Mouse (Mus musculus) myocyte (in vitro differentiated cells): ENCODE measurements around the gene Lrrc59. TPM values are rescaled to one million over a fixed set of nuclear protein-coding genes. Genes with fewer than 3 reads are reported as not detected.

Experiments
- H3K27me3 ChIP-seq: one replicate; pipeline ENCODE4 v1.6.1; 2011; ENCODE audit not compliant: control insufficient read depth, insufficient read depth, insufficient read length
- H3K36me3 ChIP-seq: one replicate; pipeline ENCODE4 v1.6.1; 2011; ENCODE audit not compliant: control insufficient read depth, insufficient read depth
- H3K4me2 ChIP-seq: one replicate; pipeline ENCODE4 v1.6.1; 2011; ENCODE audit warnings: low read depth, control low read depth
- H3K4me3 ChIP-seq: one replicate; pipeline ENCODE4 v1.5.1; 2011; ENCODE audit warnings: mild to moderate bottlenecking, control low read depth, moderate library complexity
- H3K79me2 ChIP-seq: one replicate; pipeline ENCODE4 v1.6.1; 2011; ENCODE audit not compliant: control insufficient read depth, insufficient read depth
- H3ac ChIP-seq: one replicate; pipeline ENCODE4 v1.6.1; 2011; ENCODE audit not compliant: control insufficient read depth, insufficient read length
- CEBPB ChIP-seq: IDR thresholded peaks from 2 replicates; pipeline ENCODE4 v1.6.1; 2011; ENCODE audit warnings: mild to moderate bottlenecking, moderate library complexity; ENCODE audit not compliant: poor library complexity, insufficient read depth, severe bottlenecking
- E2F4 ChIP-seq: IDR thresholded peaks from one replicate; pipeline ENCODE4 v1.6.1; 2011; ENCODE audit warnings: mild to moderate bottlenecking, control low read depth, moderate library complexity; ENCODE audit not compliant: insufficient read depth
- MAX ChIP-seq: IDR thresholded peaks from one replicate; pipeline ENCODE4 v1.6.1; 2011; ENCODE audit warnings: low read depth, mild to moderate bottlenecking, control low read depth
- MYOD1 ChIP-seq, 3 experiments: IDR thresholded peaks; one replicate each; pipeline ENCODE4 v1.6.1; 2011; ENCODE audit warnings: control low read depth in 2 of 3, low read depth in 2 of 3, mild to moderate bottlenecking in 2 of 3, moderate library complexity in 1 of 3; ENCODE audit not compliant: insufficient read length in 2 of 3, control insufficient read depth in 1 of 3
- MYOG ChIP-seq, 3 experiments: IDR thresholded peaks; one replicate each; pipeline ENCODE4 v1.6.1; 2011; ENCODE audit warnings: control low read depth in 2 of 3, low read depth in 2 of 3, mild to moderate bottlenecking in 2 of 3; ENCODE audit not compliant: insufficient read length in 2 of 3, control insufficient read depth in 1 of 3, insufficient read depth in 1 of 3
- POLR2A ChIP-seq: IDR thresholded peaks from one replicate; pipeline ENCODE4 v1.6.1; 2011; ENCODE audit warnings: low read depth, mild to moderate bottlenecking, control low read depth, moderate library complexity; ENCODE audit not compliant: insufficient read length
- POLR2AphosphoS2 ChIP-seq: IDR thresholded peaks from one replicate; pipeline ENCODE4 v1.6.1; 2011; ENCODE audit warnings: low read depth, control low read depth; ENCODE audit not compliant: insufficient read length
- REST ChIP-seq: IDR thresholded peaks from one replicate; pipeline ENCODE4 v1.6.1; 2011; ENCODE audit warnings: mild to moderate bottlenecking, control low read depth, moderate library complexity; ENCODE audit not compliant: insufficient read depth, insufficient read length
- SRF ChIP-seq: IDR thresholded peaks from one replicate; pipeline ENCODE4 v1.6.1; 2011; ENCODE audit warnings: low read depth; ENCODE audit not compliant: control insufficient read depth, insufficient read length
- TCF12 ChIP-seq: IDR thresholded peaks from one replicate; pipeline ENCODE4 v1.6.1; 2011; ENCODE audit warnings: mild to moderate bottlenecking, control low read depth; ENCODE audit not compliant: poor library complexity, insufficient read depth, severe bottlenecking
- TCF3 ChIP-seq: IDR thresholded peaks from one replicate; pipeline ENCODE4 v1.6.1; 2011; ENCODE audit warnings: low read depth, control low read depth; ENCODE audit not compliant: insufficient read length
- USF1 ChIP-seq: IDR thresholded peaks from one replicate; pipeline ENCODE4 v1.6.1; 2011; ENCODE audit warnings: low read depth, mild to moderate bottlenecking, control low read depth, moderate library complexity
- polyA plus RNA-seq: library from polyadenylated mRNA; unstranded; fragments of >200 nt; fragmentation: generic; extraction: Trizol; gene quantifications from one replicate; pipeline ENCODE4 v1.2.1, GENCODE M21; 2012; ENCODE audit warnings: missing spikeins

The Lrrc59 gene
- polyA plus RNA-seq, result 208 TPM

GRCm38 (mm10) chr11:94629199-94629883, at the start of gene Lrrc59:
Lrrc59 (plus strand) TSS chr11:94629767.
- TF ChIP-seq POLR2A, result peak; percentile 95
- no peak for TF ChIP-seq SRF
- peak in 2 of 3 experiments; percentile 59 to 66 for TF ChIP-seq MYOG (IDR thresholded peaks at IDR 0.05; ENCODE audit: control insufficient read depth in 1 of 3, insufficient read depth in 1 of 3, insufficient read length in 2 of 3, low read depth in 2 of 3)
- TF ChIP-seq POLR2AphosphoS2, result peak; percentile 82
- no peak for TF ChIP-seq REST
- no peak for TF ChIP-seq MAX
- H3K27me3 ChIP-seq, result no peaks in the 10 kb centered on the region
- H3K79me2 ChIP-seq, result peaks cover 41% of the 10 kb centered on the region
- H3K36me3 ChIP-seq, result peaks cover 20% of the 10 kb centered on the region
- H3K4me2 ChIP-seq, result peak within 1 kb of the TSS; percentile 94
- peak within 1 kb of the TSS; percentile 84 for H3ac ChIP-seq
- peak within 1 kb of the TSS; percentile 93 for H3K4me3 ChIP-seq

GRCm38 (mm10) chr11:94580111-94580740, 49.3 kb upstream of the Lrrc59 start:
- Histone ChIP-seq H3K4me2 (no peak overlapping the region), H3ac (no peak overlapping the region), H3K4me3 (no peak overlapping the region), H3K27me3 (no peaks in the 10 kb centered on the region), H3K79me2 (no peaks in the 10 kb centered on the region), H3K36me3 (no peaks in the 10 kb centered on the region)
- TF ChIP-seq MAX (no peak), REST (no peak), USF1 (no peak), CEBPB (no peak), POLR2AphosphoS2 (no peak), MYOD1 (IDR thresholded peaks at IDR 0.05; ENCODE audit: control insufficient read depth in 1 of 3, insufficient read length in 2 of 3, low read depth in 2 of 3) (no peak), TCF12 (no peak), POLR2A (no peak)

GRCm38 (mm10) chr11:94585091-94585490, 44.5 kb upstream of the Lrrc59 start:
- no peak overlapping the region for H3ac ChIP-seq
- TF ChIP-seq TCF3, result no peak
- no peak overlapping the region for H3K4me2 ChIP-seq
- H3K4me3 ChIP-seq, result no peak overlapping the region
- H3K79me2 ChIP-seq, result peaks cover 3% of the 10 kb centered on the region
- H3K27me3 ChIP-seq, result no peaks in the 10 kb centered on the region
- no peaks in the 10 kb centered on the region for H3K36me3 ChIP-seq

GRCm38 (mm10) chr11:94587511-94587910, 42.1 kb upstream of the Lrrc59 start:
- Histone ChIP-seq H3K36me3 (no peaks in the 10 kb centered on the region), H3K4me2 (no peak overlapping the region), H3K79me2 (peaks cover 3% of the 10 kb centered on the region), H3K4me3 (no peak overlapping the region), H3K27me3 (no peaks in the 10 kb centered on the region), H3ac (no peak overlapping the region)
- TF ChIP-seq SRF (no peak), REST (no peak), MYOG (IDR thresholded peaks at IDR 0.05; ENCODE audit: control insufficient read depth in 1 of 3, insufficient read depth in 1 of 3, insufficient read length in 2 of 3, low read depth in 2 of 3) (no peak), CEBPB (no peak), E2F4 (no peak), USF1 (no peak), POLR2AphosphoS2 (no peak), POLR2A (no peak), TCF12 (no peak), MAX (no peak)

- H3K4me3 ChIP-seq, result no peak overlapping the region
- H3K4me2 ChIP-seq, result no peak overlapping the region
- H3K27me3 ChIP-seq, result no peaks in the 10 kb centered on the region
- no peaks in the 10 kb centered on the region for H3K36me3 ChIP-seq
- no peak overlapping the region for H3ac ChIP-seq
- H3K79me2 ChIP-seq, result no peaks in the 10 kb centered on the region
- TF ChIP-seq CEBPB, result no peak
- TF ChIP-seq MYOG (IDR thresholded peaks at IDR 0.05; ENCODE audit: control insufficient read depth in 1 of 3, insufficient read depth in 1 of 3, insufficient read length in 2 of 3, low read depth in 2 of 3), result no peak
- TF ChIP-seq MYOD1 (IDR thresholded peaks at IDR 0.05; ENCODE audit: control insufficient read depth in 1 of 3, insufficient read length in 2 of 3, low read depth in 2 of 3), result no peak
- no peak for TF ChIP-seq SRF
- no peak for TF ChIP-seq REST
- TF ChIP-seq MAX, result no peak
These were observed 33.2 kb upstream of the Lrrc59 start for GRCm38 (mm10) chr11:94596311-94596852.
